In genomic region chr12:80249539-80249938, GRCm38 (mm10) we compare ENCODE assay signal across 16 mouse cellular contexts. TPM values are rescaled to one million over a fixed set of nuclear protein-coding genes. Genes with fewer than 3 reads are reported as not detected.
DNase-seq lines count a peak whose midpoint lies in the region; ATAC-seq lines count a peak whose summit lies in the region.
"Had no signal": no experiment of that assay in that cellular context is flagged by ENCODE, and none has a peak within 500 bp of the region (broad histone marks: within the 10 kb centered on the region; RNA-seq: fewer than 3 reads in every experiment).

No protein-coding gene starts in this region.

- H3K9me3 ChIP-seq in heart, embryonic 10.5 days, result no peaks in the 10 kb centered on the region
- no peaks in the 10 kb centered on the region for H3K9me3 ChIP-seq in intestine, embryonic 16.5 days (ENCODE audit: control insufficient read depth, low read length)
- H3K9me3 ChIP-seq in stomach, embryonic 15.5 days, result no peaks in the 10 kb centered on the region
- H3K9me3 ChIP-seq in forebrain, embryonic 15.5 days, result no peaks in the 10 kb centered on the region
- H3K9me3 ChIP-seq in hindbrain, embryonic 13.5 days, result no peaks in the 10 kb centered on the region
- H3K9me3 ChIP-seq: G1E; midbrain, embryonic 15.5 days; neural tube, embryonic 12.5 days had no signal

- WGBS in heart, embryonic 10.5 days, result 50% methylated on average over 6 of the region's 6 CpGs
- 35% methylated on average over 6 of the region's 6 CpGs for WGBS in intestine, embryonic 16.5 days
- 53% methylated on average over 6 of the region's 6 CpGs for WGBS in stomach, embryonic 15.5 days
- 67% methylated on average over 6 of the region's 6 CpGs for WGBS in forebrain, embryonic 15.5 days
- 78% methylated on average over 6 of the region's 6 CpGs for WGBS in hindbrain, embryonic 13.5 days

- ATAC-seq in intestine, embryonic 16.5 days, result no peak
- no peak for ATAC-seq in stomach, embryonic 15.5 days (ENCODE audit: insufficient read depth, low FRiP score, low read depth)
- ATAC-seq in forebrain, embryonic 15.5 days (replicated peaks), result no peak
- ATAC-seq in hindbrain, embryonic 13.5 days (ENCODE audit: low FRiP score), result no peak
- ATAC-seq: midbrain, embryonic 15.5 days had no signal

- DNase-seq in kidney, postnatal 10 days, result peak; percentile 30
- no peak for DNase-seq in kidney, postnatal 14 days
- no peak for DNase-seq in heart, embryonic 10.5 days (ENCODE audit: low spot score)
- DNase-seq in kidney, postnatal 4 days, result no peak
- DNase-seq: adrenal gland, postnatal 25 days; left cerebral cortex, postnatal 4 days; thymus, postnatal 25 days had no signal

- no peak overlapping the region for H3K9ac ChIP-seq in intestine, embryonic 16.5 days (ENCODE audit: low read depth, low read length)
- H3K9ac ChIP-seq in stomach, embryonic 15.5 days, result no peak overlapping the region
- H3K9ac ChIP-seq in forebrain, embryonic 15.5 days (replicated peaks), result no peak overlapping the region
- H3K9ac ChIP-seq in hindbrain, embryonic 13.5 days, result no peak overlapping the region
- H3K9ac ChIP-seq: midbrain, embryonic 15.5 days; neural tube, embryonic 12.5 days had no signal

- peaks cover 18% of the 10 kb centered on the region; the same call in 1 of the 2 replicates for H3K36me3 ChIP-seq in heart, embryonic 10.5 days
- H3K36me3 ChIP-seq in intestine, embryonic 16.5 days (ENCODE audit: control insufficient read depth, insufficient read depth, low read length), result no peaks in the 10 kb centered on the region
- no peaks in the 10 kb centered on the region for H3K36me3 ChIP-seq in stomach, embryonic 15.5 days
- no peaks in the 10 kb centered on the region for H3K36me3 ChIP-seq in forebrain, embryonic 15.5 days
- no peaks in the 10 kb centered on the region for H3K36me3 ChIP-seq in hindbrain, embryonic 13.5 days
- H3K36me3 ChIP-seq: G1E; midbrain, embryonic 15.5 days; neural tube, embryonic 12.5 days had no signal

- H3K4me2 ChIP-seq in intestine, embryonic 16.5 days (ENCODE audit: low read depth, low read length), result no peak overlapping the region
- H3K4me2 ChIP-seq in stomach, embryonic 15.5 days, result no peak overlapping the region
- no peak overlapping the region for H3K4me2 ChIP-seq in forebrain, embryonic 15.5 days (replicated peaks)
- H3K4me2 ChIP-seq in hindbrain, embryonic 13.5 days, result no peak overlapping the region
- H3K4me2 ChIP-seq: midbrain, embryonic 15.5 days; neural tube, embryonic 12.5 days had no signal

- H3K4me1 ChIP-seq in heart, embryonic 10.5 days, result peaks cover 93% of the 10 kb centered on the region
- peaks cover 82% of the 10 kb centered on the region for H3K4me1 ChIP-seq in intestine, embryonic 16.5 days (ENCODE audit: control insufficient read depth, insufficient read depth, low read length)
- H3K4me1 ChIP-seq in stomach, embryonic 15.5 days, result peaks cover 83% of the 10 kb centered on the region
- H3K4me1 ChIP-seq in forebrain, embryonic 15.5 days, result peaks cover 8% of the 10 kb centered on the region; the same call in 1 of the 2 replicates
- H3K4me1 ChIP-seq in hindbrain, embryonic 13.5 days (replicated peaks), result peaks cover 15% of the 10 kb centered on the region
- H3K4me1 ChIP-seq: midbrain, embryonic 15.5 days had no signal

- H3K27ac ChIP-seq in heart, embryonic 10.5 days, result peak overlapping the region; percentile 56; the same call in 1 of the 2 replicates
- peak overlapping the region; percentile 53 for H3K27ac ChIP-seq in intestine, embryonic 16.5 days (ENCODE audit: low read length)
- peak overlapping the region; percentile 40 for H3K27ac ChIP-seq in stomach, embryonic 15.5 days
- no peak overlapping the region for H3K27ac ChIP-seq in forebrain, embryonic 15.5 days (replicated peaks)
- H3K27ac ChIP-seq in hindbrain, embryonic 13.5 days, result no peak overlapping the region
- H3K27ac ChIP-seq: layer of hippocampus, adult 2 months; macrophage; midbrain, embryonic 15.5 days; neural tube, embryonic 12.5 days had no signal

- H3K4me3 ChIP-seq in heart, embryonic 10.5 days, result no peak overlapping the region
- H3K4me3 ChIP-seq in intestine, embryonic 16.5 days (ENCODE audit: low read length), result no peak overlapping the region
- no peak overlapping the region for H3K4me3 ChIP-seq in stomach, embryonic 15.5 days (replicated peaks)
- no peak overlapping the region for H3K4me3 ChIP-seq in forebrain, embryonic 15.5 days
- H3K4me3 ChIP-seq in hindbrain, embryonic 13.5 days, result no peak overlapping the region
- H3K4me3 ChIP-seq: layer of hippocampus, adult 2 months; midbrain, embryonic 15.5 days; neural tube, embryonic 12.5 days had no signal

- no peaks in the 10 kb centered on the region for H3K27me3 ChIP-seq in heart, embryonic 10.5 days (ENCODE audit: insufficient read depth, poor library complexity, severe bottlenecking)
- no peaks in the 10 kb centered on the region for H3K27me3 ChIP-seq in intestine, embryonic 16.5 days (replicated peaks; ENCODE audit: control insufficient read depth, insufficient read depth, low read length)
- no peaks in the 10 kb centered on the region for H3K27me3 ChIP-seq in stomach, embryonic 15.5 days (replicated peaks)
- no peaks in the 10 kb centered on the region for H3K27me3 ChIP-seq in forebrain, embryonic 15.5 days
- no peaks in the 10 kb centered on the region for H3K27me3 ChIP-seq in hindbrain, embryonic 13.5 days
- H3K27me3 ChIP-seq: midbrain, embryonic 15.5 days; neural tube, embryonic 12.5 days had no signal

RNA-seq across cellular contexts. Expression of gene Actn1, which starts 10.6 kb away (rescaled TPM):
- 62.6 and 67.8 TPM in 2 replicates for polyA plus RNA-seq in heart, embryonic 10.5 days (2016; fragmentation: Nextera tagmentation; extraction: Ambion mirVana)
- 44.5 and 46.8 TPM in 2 replicates for polyA plus RNA-seq in intestine, embryonic 16.5 days (2015; fragmentation: Nextera tagmentation; extraction: Ambion mirVana)
- 61.2 and 65.0 TPM in 2 replicates for polyA plus RNA-seq in stomach, embryonic 15.5 days (2015; fragmentation: Nextera tagmentation; extraction: Ambion mirVana)
- polyA plus RNA-seq in forebrain, embryonic 15.5 days (2015; fragmentation: Nextera tagmentation; extraction: Ambion mirVana), result 8.8 and 8.9 TPM in 2 replicates
- polyA plus RNA-seq in hindbrain, embryonic 13.5 days (2015; fragmentation: Nextera tagmentation; extraction: Ambion mirVana), result 7.0 TPM in 2 replicates

Comparison
In these comparisons a context has a peak if more than half of its experiments do, and no peak if none do; other contexts are left out.
1. H3K27ac ChIP-seq: peak in heart, embryonic 10.5 days (single experiment), intestine, embryonic 16.5 days (single experiment) and stomach, embryonic 15.5 days (single experiment); none in forebrain, embryonic 15.5 days (single experiment) and hindbrain, embryonic 13.5 days (single experiment).